Mouse (Mus musculus) hematopoietic multipotent progenitor cell, adult 10-12 weeks (in vitro differentiated cells): ENCODE results near the gene Dcst2. TPM values are rescaled to one million over a fixed set of nuclear protein-coding genes. Genes with fewer than 3 reads are reported as not detected.

Source experiments
- polyA plus RNA-seq: library from polyadenylated mRNA; stranded (reverse); fragments of >175 nt; gene quantifications from 2 replicates; pipeline ENCODE4 v1.2.3, GENCODE M21; 2012; ENCODE audit warnings: low replicate concordance

Dcst2 gene
- not detected in 2 replicates for polyA plus RNA-seq

DNA sequence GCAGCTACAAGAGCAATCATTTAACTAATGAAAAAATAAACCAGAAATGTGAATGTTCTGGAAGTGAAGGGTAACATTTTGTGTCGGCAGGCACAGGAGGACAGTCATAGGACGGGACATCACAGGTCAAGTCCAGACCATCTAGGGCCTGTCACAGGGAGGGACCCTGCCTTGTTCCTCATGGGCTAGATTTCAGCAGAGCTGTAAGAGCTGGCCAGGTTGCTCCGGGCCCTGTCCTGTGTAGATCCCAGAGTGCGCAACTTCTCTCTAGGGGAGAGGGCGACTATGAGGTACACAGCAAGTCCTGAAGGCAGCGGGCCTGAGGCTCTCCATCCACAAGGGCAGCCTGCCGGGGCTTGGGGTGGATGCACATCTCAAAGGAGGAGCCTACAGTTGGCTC is at the start of gene Dcst2:
Gene Dcst2, plus strand, starts transcription at position 301 of the 400 bp plus-strand sequence.

DNA sequence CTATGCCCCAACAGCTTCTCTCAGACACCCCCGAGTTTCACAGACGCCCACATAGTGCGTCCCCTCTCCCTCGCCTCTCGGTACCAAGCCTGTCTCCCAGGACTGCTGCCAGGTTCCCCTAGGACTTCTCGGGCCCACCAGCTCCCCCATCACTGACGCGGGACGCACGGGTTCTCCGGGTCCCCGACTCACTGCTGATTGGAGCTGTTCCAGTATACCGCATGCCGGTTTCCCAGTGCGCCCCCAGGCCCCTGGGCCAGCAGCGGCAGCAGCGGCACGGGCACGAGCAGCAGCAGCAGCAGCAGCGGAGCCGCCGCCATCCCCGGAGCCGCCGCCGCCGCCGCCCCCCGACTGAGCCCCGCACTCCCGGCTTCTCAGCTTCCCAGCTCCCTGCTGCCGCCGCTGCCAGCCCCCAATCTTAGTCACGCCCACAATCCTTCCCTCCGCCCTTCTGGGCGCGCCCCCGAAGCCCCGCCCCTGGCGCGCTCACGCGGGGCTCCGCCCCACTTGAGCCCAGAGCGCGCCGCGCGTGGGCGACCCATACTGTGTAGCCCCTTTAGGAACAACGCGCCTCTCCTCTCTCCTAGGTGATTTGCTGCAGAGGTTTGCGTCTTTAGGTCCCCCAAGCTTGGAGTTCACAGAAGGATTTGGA is 39.1 kb upstream of the Dcst2 start, which contains the start of gene Efna3:
Gene Efna3, minus strand, starts transcription at position 452 of the 652 bp plus-strand sequence.

DNA sequence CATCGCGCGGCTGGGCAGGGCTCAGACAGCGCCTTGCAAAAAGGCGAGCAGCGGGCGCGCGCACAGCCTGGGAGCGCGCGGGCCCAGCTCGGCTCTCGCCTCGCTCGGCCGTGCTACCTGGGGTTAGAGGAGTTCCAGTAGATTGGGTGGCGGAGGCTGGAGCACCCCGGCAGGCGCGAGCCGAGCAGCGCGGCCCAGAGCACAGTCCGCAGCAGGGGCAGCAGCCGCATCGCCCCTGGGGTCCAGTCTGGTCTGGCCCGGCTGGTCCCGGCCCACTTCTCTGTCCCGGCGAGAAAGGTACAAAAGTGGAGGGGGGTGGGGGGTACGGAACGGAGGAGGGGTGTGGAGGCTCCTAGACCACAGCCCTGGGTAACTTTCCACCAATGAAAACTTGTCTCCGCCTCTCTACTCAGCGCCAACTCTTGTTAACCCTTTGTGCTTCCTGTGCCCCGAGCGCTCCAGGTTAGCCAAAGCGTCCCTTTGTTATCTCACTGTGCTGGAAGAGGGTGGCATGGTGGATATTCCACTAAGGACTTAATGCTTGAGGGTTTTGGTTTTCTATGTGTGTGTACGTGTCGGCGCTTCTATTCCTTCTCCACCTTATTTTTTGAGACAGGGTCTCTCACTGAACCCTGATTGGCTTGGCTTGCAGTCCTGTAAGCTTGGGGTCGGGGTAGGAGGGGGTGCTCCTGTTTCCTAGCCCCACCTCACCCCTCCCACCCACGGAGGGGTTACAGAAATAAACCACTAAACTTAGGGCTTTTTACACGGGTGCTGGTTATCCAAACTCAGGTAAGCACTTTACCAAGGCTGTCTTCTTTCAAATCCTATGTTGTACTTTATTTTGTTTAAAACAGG is 23.8 kb upstream of the Dcst2 start, which contains the start of gene Efna4:
Gene Efna4, minus strand, starts transcription at position 308 of the 858 bp plus-strand sequence.

DNA sequence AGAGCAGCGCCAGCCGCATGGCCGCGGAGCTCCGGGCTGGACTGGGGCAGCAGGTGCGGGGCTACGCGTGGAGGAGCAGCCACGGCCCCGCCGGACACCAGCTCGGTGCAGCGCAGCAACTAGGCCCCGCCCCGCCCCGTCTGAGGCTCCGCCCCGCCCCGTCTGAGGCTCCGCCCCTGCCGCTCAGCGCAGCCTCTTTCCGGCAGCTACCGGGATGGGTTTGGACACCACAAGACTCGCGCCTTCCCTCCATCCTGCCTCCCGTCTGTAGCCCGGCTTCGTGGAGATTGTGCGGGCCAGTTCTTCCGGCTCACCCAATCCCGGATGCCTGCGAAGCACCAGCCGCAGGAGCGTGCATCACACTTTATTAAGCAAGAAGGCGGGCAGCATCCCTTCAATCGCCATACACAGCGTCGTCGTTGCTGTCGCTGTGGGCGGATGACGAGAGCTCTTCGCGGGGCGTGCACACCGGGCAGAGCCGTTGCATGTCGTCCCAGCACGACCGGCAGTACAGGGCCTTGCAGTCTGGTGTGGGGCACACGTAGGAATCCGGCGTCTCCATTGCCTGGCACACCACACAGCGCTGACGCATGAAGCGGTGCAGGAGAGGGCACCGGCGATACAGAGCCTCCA is 11.8 kb upstream of the Dcst2 start, which contains the start of gene Adam15:
Gene Adam15, minus strand, starts transcription at position 128 of the 633 bp plus-strand sequence.

DNA sequence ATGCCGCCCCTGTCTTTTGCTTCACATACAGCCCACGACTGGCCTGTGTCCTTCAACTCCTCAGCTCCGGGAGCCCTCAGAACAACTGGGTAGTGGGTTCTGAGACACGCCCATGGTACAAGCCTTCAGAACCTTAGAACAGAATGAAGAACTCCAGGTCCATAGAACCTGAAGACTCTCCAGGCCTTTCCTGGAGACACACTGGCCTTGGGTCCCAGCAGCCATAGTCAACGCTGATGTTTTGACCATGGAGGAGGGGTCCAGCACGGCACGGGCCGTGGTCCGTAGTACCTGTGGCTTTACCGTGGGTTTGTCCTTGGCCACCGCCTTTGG is 3.3 kb downstream of the Dcst2 start, which contains the start of gene Dcst1:
Gene Dcst1, minus strand, starts transcription at position 101 of the 333 bp plus-strand sequence.

DNA sequence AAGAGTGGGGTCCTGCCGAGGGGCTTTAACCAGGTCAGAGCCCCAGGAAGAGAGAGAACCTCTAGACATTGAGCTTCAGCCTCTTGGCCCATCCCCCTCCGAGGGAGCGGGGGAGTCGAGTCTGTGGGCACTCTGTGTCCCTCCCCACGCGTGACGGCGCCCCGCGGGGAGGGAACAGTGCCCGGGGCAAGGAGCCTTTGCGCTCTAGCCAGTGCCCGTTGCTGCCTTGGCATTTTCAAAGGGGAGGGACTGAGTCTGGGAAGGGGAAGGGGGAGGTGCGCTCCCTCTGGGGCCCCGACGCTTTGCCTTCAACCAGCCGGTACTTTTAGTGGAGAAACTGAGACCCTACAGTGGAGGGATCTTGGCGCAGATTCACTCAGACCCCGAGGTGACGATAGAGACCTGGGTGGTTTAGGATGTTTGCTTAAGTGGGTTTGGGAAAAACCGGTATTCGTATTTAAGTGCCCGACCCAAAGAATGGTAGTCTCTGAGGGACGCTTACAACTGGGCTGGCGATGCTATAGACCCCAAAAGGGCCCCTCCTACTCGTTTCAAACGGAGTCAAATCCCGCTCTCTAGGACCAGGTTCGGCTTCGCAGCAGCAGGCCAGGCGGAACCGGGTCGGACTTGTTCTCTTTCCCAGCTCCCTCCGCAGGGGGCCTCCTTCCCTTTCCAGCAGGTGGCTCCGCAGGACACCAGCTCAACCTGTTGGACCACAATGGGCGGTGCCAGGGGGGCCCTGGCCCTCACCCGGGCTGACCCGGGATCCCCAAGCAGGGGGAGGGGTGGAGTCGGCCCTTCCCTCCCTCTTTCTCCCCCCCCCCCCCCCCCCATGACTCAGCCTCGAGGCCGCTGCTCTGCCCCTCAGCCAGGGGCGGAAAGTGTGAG is 32.5 kb downstream of the Dcst2 start, which contains the start of gene Zbtb7b:
Gene Zbtb7b, minus strand, starts transcription at position 771 of the 888 bp plus-strand sequence.

DNA sequence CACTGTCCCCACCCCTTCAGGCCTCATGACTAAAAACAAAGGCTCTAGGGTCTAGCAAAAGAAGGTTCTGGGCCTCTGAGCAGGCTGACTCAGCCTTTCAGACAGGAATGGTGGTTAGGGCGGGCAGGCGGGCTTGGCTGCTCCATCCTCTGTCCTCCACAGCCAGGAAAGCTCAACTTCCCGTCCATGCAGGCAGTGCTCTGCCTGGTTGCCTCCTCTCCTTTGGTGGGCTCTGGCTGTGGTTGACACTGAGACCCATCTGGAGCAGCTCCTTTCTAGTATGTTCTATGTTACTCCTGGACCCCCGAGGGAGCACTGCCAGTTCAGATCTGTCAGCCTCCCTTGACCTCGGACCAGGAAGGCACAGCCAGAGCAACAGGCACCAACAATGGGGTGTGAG is 40.9 kb downstream of the Dcst2 start, which contains the start of gene Lenep:
Gene Lenep, minus strand, starts transcription at position 101 of the 400 bp plus-strand sequence.

DNA sequence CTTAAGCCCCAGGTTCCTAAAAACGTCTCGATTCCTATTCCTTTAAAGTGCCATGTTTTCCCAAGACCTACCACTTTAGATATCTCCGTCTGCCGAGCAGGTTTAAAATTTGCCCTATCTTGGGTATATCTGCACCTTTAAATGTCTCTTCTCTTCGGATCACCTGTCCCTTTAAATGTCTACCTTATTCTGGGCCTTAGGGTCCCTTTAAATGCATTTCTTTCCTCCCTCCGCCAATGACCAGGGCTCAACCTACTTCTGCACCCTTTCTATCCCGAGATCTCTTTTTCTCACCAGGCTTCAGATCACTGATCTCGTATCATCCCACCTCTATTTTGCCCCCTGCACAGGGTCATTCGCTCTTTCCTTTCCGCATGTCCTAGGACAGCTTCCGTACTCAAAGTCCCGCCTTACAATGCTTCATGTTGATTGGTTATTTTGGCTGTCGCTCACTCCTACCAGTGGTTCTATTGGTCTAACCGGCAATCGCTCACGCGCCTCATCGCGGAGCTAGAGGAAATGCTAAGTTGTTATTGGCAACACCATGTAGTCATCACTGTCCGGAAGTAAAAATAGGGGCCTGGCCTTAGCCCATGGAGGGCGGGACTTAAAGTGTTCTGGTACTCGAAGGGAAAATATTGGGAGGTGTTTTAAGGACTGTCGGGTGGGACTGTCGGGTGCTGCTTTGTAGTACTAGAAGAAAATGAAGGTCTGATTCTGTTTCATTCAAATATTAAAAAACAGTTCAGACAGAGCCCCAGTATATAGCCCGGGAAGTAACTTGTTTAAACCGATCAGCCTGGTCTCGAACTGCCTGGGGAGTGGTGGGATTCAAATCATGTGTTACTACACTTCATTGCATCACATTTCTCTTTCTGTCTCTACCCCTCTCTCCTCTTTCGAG is 50.0 kb downstream of the Dcst2 start, which contains the start of gene Flad1:
Gene Flad1, minus strand, starts transcription at position 381 of the 904 bp plus-strand sequence.

DNA sequence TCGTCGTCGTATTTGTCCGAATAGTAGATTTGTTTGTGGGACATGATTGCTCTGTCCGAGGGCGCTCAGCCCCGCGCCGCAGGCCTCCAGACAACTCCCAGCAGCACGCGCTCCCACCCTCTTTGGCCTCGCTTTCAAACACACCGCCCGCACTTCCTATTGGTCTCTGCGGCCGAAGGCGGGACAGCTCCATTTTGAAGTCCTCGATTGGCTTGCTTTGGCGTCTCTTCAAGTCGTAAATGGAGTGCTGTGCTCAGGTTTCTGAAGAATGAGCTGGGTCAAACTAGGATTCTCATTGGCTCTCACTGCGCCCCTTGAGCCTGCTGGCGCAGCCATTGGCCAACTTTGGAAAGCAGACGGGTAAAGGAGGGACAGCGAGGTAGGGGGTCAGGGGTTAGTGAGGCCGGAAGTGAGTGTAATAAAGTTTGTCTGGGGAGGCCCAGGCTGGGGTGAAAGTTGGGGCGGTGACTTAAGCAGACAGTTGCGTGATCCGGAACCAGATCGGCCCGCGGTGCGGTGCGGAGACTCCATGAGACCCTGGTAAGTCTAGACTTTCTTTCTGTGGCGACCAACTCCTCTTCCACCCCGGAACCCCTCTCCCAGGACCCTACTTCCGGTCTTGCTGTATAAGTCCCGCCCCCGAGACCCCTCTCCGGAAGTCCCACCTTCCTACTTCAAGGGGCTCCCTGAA is 56.5 kb downstream of the Dcst2 start, which contains the start of the genes Cks1b and Shc1:
Gene Cks1b, minus strand, starts transcription at position 214 of the 691 bp plus-strand sequence.
Gene Shc1, plus strand, starts transcription at position 274 of the 691 bp plus-strand sequence.

Other genes with a start within 250 kb of the Dcst2 start
- gene Pklr, start 225.8 kb upstream of the Dcst2 start, polyA plus RNA-seq: 5.5 and 56.5 TPM in 2 replicates
- 3.0 and 4.4 TPM in 2 replicates for gene Hcn3, start 201.8 kb upstream of the Dcst2 start, polyA plus RNA-seq
- gene Clk2, start 197.2 kb upstream of the Dcst2 start, polyA plus RNA-seq: 48.8 and 75.7 TPM in 2 replicates
- gene Scamp3, start 184.5 kb upstream of the Dcst2 start, polyA plus RNA-seq: 280 and 307 TPM in 2 replicates
- 144 and 333 TPM in 2 replicates for gene Fam189b, start 178.8 kb upstream of the Dcst2 start, polyA plus RNA-seq
- gene Gba, start 159.0 kb upstream of the Dcst2 start, polyA plus RNA-seq: 14.9 and 15.3 TPM in 2 replicates
- 0.47 and 0.53 TPM in 2 replicates for gene Thbs3, start 146.8 kb upstream of the Dcst2 start, polyA plus RNA-seq
- gene Mtx1, start 134.9 kb upstream of the Dcst2 start, polyA plus RNA-seq: 196 and 222 TPM in 2 replicates
- gene Muc1, start 132.9 kb upstream of the Dcst2 start, polyA plus RNA-seq: 0.72 and 1.1 TPM in 2 replicates
- gene Krtcap2, start 116.0 kb upstream of the Dcst2 start, polyA plus RNA-seq: 77.7 and 182 TPM in 2 replicates
- gene Trim46, start 115.7 kb upstream of the Dcst2 start, polyA plus RNA-seq: 7.9 and 14.5 TPM in 2 replicates
- 332 and 345 TPM in 2 replicates for gene Dpm3, start 102.6 kb upstream of the Dcst2 start, polyA plus RNA-seq
- 38.7 and 63.5 TPM in 2 replicates for gene Slc50a1, start 91.4 kb upstream of the Dcst2 start, polyA plus RNA-seq
- gene Efna1, start 80.8 kb upstream of the Dcst2 start, polyA plus RNA-seq: 0.37 and 0.85 TPM in 2 replicates
- gene Efna3, start 39.0 kb upstream of the Dcst2 start, polyA plus RNA-seq: not detected in 2 replicates
- gene Efna4, start 23.9 kb upstream of the Dcst2 start, polyA plus RNA-seq: 0.65 and 1.9 TPM in 2 replicates
- gene Adam15, start 12.0 kb upstream of the Dcst2 start, polyA plus RNA-seq: 41.8 and 169 TPM in 2 replicates
- not detected in 2 replicates for gene Dcst1, start 3.3 kb downstream of the Dcst2 start, polyA plus RNA-seq
- 186 and 424 TPM in 2 replicates for gene Zbtb7b, start 32.8 kb downstream of the Dcst2 start, polyA plus RNA-seq
- 0.49 TPM in 1 of 2 replicates, not detected in the other for gene Lenep, start 40.8 kb downstream of the Dcst2 start, polyA plus RNA-seq
- gene Flad1, start 49.9 kb downstream of the Dcst2 start, polyA plus RNA-seq: 15.1 and 28.4 TPM in 2 replicates
- gene Cks1b, start 56.4 kb downstream of the Dcst2 start, polyA plus RNA-seq: 9.2 and 12.8 TPM in 2 replicates
- 109 and 110 TPM in 2 replicates for gene Shc1, start 56.5 kb downstream of the Dcst2 start, polyA plus RNA-seq
- 170 and 494 TPM in 2 replicates for gene Pygo2, start 68.2 kb downstream of the Dcst2 start, polyA plus RNA-seq
- gene Pbxip1, start 74.7 kb downstream of the Dcst2 start, polyA plus RNA-seq: 65.6 and 87.9 TPM in 2 replicates
- 0.87 and 11.8 TPM in 2 replicates for gene Pmvk, start 92.6 kb downstream of the Dcst2 start, polyA plus RNA-seq
- gene Kcnn3, start 158.2 kb downstream of the Dcst2 start, polyA plus RNA-seq: 0.04 TPM in 1 of 2 replicates, not detected in the other